Mouse (Mus musculus) naive thymus-derived CD4-positive, alpha-beta T cell, adult 2 months (primary cell): ENCODE measurements around the gene Osbpl5.
"Not testable (repeated sequence)": the region's sequence is repeated elsewhere in the genome, so short reads cannot be mapped to it uniquely, and the experiment has no call there.

Experiments used
- DNase-seq: peaks from one replicate; pipeline ENCODE4 v3.0.0-alpha.2; 2011; ENCODE audit warnings: low read depth

The Osbpl5 gene

DNA sequence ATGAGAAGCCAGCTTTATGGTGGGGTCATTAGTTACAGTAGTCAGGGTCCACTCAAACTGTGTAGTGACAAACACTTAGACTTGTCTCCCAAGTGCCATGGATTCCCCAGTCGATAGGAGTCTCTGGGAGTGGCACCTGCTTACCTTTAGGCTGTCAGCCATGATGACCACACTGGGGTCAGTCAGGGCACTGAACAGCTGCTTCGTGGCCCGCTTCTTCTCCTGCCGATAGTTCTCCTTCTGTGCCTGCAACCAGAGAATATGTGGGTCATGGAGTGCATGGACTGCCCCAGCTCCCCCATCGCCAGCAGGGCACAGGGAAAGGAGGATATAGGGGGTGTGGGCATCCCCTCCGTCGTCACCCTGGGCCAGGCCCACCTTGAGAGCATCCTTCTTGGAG is 47.4 kb downstream of the Osbpl5 start:
- DNase-seq, result no peak

DNA sequence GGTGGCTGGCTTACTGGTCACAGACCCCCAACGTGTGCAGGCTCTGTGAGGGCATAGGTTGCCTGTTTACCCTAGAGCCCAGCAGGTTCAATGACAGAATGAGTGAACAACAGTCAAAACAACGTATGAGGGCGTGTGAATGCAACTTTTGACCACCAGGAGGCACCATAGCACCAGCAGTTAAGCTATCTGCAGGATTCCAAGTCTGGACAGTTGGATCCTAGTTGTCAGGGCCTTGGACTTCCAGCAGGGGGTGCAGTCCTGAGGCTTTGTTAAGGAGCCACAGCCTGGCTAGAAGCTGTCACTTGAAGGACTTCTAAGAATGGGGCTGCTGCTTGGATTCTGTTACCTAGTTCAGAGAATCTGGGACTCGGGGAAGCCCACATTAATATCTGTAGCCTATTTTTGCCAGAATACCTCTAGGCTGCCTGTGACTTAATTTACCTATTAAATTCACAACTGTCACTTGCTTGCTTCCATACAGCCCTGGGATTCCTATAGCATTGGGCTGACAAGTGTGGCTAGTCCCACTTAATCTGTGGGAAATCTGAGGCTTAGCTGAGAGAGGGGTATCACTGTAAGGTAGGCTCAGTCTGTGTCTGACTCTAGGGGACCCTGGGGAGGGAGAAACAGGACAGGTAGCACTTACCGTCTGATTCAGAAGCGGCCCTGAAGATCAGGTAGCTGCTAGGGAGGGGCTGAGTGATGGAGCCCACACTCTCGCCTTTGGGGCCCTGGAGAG is 49.9 kb downstream of the Osbpl5 start:
- DNase-seq, result peak; percentile 94

DNA sequence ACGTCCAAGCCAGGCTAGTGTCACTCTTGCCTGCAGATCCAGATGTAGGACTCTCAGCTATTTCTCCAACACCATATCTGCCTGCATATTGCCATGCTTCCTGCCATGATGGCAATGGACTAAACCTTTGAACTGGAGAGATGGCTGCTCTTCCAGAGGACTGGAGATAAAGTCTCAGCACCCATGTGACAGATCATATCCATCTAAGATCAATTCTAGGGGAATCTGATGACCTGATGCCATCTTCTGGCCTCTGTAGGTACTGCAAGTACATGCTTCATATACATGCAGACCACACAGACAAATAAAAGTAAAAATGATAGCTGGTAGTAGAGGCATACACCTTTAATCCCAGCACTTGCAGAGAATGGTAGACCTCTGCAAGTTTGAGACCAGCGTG is 60.6 kb downstream of the Osbpl5 start:
- peak; percentile 83 for DNase-seq

DNA sequence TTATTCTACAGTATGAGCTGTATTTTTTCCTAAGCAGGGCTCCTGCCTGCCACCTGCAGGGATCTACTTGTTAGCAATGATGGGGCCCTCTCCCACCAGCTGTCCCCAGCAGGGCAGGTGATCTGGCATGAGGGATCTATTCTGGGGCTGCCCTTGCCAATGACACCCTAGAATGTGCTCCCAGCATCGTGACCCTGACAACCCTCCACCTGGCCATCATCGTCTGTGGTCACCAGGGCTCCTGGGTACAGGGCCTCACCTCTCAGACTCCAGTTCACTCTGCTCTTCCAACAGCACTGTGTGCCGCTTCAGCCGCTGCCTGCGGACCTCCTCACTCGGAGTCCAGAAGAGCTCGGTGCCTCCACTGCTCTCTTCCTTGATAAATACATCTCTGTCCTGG is 62.2 kb downstream of the Osbpl5 start:
- DNase-seq, result no peak

DNA sequence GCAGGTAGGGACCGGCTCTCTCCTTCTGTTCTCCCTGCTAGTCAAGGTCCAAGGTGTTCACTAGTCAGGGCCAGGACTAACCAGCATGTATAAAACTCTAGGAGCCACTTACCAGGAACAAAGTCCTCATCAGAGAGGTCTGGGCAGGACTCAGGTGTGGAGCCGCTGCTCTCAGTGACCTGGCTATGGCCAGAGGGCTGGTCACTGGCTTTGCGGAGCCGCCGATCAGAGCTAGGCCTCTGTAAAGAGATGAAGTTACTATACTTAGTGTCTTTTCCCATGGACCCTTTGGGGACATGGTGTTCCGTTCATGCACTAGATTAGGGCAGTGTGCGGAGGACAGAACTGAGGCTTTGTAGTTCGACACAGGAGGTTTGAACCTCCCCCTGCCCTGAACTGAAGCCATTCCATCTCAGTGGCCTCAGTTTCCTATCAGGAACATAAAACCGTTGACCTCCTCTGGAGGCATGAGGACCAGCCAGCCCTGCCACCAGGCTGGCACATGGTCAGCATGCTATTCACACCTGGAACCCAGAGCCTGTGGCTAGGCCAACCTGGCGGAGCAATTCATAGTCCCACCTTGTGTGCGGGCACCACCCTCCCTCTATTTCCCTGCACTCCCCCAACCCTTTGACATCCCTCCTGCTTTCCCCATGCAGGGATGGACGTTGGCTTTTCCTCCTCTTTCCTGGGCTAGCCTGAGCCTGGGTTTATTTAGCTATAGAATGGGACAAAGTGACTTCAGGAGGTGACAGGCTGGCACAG is 63.9 kb downstream of the Osbpl5 start:
- DNase-seq, result no peak

DNA sequence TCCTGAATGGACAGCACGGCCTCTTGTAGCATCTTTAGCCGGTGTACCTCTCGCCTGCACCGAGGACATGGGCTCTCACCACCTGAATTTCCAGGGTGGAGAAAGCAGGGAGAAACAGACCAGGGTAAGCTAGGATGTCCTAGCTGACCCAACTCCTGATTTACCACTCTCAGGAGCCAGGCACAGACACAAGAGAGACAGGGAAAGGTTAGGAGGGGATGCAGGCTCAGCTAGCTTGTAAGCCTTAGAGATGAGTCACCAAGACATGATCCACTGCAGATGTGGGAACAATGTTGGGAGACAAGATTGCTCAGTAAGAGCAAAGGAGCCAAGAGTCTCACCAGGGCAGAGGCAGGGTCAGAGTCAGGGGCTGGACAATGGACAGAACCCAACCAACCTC is 64.9 kb downstream of the Osbpl5 start:
- DNase-seq, result no peak

DNA sequence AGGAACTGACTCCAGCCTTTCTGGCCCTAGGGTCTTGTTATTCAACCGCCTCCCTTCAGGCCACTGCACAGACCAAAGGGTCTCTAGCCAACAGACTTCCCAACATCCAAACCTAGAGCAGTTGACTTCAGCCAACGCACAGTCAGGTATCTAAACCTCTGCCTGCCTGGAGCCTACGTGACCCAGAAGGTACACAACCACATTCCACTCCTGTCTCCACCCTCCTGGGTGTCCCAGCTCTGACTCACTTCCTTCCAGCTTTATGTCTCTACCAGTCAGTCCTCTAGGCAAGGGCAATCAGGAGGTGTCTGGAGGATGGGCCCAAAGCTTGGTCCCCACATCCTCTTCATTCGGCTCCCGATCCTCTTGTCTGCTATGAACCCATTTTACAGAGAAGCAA is 65.6 kb downstream of the Osbpl5 start:
- no peak for DNase-seq

DNA sequence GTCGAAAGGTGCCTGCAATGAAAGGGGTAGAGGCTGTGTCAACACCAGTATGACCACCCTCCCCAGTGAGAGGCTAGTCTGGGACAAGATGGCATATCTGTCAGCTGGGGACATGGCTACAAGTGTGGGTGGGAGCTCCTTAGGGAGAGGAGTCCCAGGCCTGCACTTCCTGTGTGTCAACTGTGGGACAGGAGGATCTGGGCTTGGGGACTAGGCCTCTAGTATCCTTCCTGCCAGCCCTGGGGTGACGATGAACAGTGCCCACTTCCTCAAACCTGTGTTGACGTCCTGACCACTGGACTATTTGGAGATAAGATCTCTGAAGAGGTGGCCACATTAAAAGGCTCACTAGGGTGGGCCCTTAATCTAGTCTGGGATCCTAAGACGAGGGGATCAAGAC is 66.8 kb downstream of the Osbpl5 start:
- no peak for DNase-seq

DNA sequence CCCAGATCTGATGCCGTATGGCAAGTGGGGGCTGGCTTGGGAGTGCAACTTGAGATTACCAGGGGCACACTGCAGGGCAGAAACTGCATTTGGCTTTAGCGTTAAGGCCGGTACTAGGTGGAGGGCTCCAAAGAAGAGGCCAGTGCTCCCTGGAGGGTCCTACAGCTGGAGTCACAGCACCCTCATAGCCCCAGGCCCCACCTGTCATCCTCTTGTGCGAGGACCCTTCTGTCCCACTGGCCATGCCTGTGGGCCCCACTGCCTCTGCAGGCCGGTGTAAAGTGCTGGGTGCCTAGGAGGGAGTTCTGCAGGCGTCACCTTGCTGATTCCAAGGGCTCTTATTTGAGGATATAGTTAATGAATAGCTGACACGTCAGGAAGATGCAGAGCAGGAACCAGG is 67.3 kb downstream of the Osbpl5 start:
- no peak for DNase-seq

DNA sequence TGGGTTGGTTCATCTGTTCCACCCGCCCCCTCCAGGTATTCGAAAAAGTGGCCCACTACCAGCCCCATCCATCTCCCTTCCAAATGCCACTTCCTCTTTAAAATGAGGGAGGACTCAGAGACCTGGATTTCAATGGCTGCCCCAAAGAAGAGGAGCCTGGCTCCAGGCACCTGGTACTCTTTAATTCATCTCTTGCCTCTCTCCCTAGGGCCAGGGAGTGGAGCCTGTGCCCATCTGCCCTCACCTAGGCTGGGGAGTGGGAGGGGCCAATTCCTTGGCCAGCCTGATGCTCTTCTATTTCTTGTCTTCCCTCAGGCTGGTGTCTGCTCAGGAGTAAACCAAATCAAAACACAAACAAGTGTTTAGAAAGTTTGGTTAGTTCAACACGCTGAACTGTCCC is 70.1 kb downstream of the Osbpl5 start:
- not testable (repeated sequence) for DNase-seq

DNA sequence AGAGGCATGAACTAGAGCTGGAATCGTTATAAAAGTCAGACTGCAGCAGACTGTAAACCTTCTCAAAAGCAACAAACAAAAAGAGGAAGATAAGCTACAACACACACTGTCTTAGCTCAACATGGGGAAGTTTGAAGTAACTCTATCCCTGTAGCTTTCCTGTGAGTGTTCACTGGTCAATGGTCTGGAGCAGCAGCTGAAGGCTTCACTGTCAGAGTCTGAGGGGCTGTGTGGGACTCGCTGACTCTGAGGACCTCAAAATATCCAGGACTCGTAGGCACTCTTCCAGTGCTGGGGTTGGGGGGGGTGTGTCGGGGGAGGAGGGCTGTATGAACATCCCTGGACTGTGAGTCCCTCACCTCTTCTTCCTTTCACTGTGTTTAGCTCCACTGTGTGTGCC is 70.6 kb downstream of the Osbpl5 start:
- DNase-seq, result not testable (repeated sequence)

DNA sequence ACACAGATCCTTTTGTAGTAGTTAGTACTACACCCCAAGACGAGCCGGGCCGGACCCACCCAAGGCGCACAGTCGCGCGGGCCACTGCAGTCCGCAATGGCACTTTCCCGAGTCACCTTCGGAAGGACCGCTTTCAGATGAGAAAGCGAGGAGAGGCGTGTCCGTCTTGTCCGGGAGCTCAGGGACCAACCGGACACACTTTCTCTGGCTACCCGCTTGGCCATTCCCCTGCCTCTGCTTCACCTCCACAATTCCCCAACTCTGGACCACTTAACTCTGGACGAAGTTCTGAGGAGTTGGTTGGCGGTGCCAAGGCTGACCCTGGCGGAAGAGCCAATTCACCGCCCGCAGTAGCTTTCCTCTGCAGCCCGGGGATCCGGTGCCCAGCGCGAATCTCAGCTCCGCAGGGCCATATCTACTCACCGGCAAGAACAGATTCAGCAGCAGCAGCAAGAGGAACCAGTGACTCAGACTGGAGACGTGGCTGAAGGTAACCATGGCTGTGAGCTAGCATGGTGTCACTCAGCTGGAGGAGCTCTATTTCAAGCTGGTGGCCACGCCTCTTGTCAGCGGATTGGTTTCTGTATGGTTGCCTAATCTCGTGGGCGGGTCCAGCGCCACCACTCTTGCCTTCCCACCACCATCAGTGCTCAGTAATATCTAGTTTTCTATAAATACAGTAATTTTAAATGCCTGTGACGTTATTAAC is 71.3 kb downstream of the Osbpl5 start, which contains the start of gene Tnfrsf23:
TSS of gene Tnfrsf23 (minus strand) at position 514 of the 709 bp plus-strand sequence.
- DNase-seq, result peak; percentile 86

DNA sequence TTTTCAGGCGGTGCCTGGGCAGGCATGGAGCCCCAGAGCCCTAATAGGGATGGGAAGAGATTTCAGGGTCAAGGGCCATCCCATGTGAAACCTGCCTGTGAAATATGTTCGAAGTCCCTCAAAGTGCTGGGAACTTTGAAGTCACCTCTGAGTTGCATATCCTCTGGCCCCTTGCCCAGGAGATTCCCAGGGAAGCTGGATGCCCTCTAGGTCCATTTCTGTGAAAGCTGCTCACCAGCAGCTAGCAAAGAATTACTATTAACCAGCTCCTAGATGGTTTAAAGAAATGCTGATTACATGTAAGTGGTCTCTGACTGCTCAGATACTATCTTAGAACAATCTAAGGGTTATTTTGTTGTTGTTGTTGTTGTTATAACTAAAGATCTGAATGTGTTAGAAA is 72.2 kb downstream of the Osbpl5 start:
- DNase-seq, result not testable (repeated sequence)

DNA sequence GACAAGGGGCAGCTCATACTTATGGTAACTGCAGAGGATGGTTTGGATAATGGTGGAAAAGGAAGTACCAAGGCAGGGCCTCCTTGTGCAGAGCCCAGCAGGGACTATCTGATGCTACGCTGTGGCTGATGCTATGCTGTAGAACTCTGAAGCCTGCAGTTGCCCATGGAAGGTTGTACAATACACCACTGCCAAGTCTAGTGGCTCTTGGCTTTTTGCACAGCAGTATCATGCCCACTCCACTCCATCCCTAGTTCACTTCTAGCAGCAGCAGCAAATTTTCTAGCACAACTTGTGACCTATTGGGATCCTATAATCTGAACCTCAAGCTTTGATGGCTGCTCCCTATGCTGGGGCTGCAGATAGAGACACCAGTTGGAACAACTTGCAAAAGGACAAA is 75.2 kb downstream of the Osbpl5 start:
- no peak for DNase-seq

DNA sequence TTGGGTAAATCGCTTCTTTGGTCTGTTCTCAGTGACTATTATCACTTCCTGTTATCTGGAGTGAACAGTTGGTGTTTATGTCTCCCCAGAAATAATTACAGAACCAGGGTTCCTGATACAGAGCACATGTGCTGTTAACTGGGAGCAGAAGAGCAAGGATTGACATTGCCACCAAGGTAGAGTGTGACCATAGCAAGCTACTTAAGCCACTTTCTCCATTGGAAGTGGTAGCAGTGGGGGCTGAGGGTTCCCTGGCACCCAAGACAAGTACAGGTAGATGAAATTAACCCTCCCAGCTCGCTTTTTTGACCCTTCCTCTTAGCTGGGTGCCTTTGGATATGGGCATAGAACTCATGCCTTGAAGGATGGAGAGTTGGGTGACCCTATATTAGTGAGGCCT is 75.9 kb downstream of the Osbpl5 start:
- DNase-seq, result not testable (repeated sequence)

DNA sequence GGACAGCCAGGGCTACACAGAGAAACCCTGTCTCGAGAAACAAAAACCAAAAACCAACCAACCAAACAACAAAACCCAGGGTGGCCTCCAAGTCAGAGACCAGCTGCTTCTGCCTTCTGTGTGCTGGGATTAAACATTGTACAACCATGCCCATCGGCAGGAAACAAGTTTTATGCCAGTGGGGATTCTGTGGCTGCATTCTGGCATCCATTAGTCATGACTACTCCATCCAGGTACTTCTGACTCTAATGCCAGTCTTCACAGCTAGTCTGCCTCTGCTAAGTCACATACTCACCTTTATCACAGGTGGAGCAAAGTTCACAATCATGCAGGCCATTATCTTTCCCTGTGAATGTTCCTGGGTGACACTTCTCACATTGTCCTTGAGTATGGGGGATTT is 77.1 kb downstream of the Osbpl5 start:
- DNase-seq, result not testable (repeated sequence)

DNA sequence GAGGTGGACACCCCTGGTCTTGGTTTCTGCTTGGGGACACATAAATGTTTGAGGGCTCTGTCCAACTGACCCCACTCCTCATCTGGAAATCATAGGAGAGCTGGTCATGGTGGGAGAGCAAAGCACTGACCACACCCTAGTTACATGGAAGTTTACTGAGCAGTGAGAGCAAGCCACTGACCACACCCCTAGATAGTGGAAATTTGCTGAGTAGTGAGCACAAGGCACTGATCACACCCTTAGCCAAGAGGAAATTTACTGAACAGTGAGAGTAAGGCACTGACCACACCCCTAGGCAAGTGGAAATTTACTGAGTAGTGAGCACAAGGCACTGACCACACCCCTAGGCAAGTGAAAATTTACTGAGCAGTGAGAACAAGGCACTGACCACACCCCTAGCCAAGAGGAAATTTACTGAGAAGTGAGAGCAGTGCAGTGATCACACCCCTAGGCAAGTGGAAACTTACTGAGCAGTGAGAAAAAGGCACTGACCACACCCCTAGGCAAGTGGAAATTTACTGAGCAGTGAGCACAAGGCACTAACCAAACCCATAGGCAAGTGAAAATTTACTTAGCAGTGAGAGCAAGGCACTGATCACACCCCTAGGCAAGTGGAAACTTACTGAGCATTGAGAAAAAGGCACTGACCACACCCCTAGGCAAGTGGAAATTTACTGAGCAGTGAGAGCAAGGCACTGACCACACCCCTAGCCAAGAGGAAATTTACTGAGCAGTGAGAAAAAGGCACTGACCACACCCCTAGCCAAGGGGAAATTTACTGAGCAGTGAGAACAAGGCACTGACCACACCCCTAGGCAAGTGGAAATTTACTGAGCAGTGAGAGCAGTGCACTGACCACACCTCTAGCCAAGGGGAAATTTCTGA is 90.1 kb downstream of the Osbpl5 start:
- DNase-seq, result peak; percentile 24

DNA sequence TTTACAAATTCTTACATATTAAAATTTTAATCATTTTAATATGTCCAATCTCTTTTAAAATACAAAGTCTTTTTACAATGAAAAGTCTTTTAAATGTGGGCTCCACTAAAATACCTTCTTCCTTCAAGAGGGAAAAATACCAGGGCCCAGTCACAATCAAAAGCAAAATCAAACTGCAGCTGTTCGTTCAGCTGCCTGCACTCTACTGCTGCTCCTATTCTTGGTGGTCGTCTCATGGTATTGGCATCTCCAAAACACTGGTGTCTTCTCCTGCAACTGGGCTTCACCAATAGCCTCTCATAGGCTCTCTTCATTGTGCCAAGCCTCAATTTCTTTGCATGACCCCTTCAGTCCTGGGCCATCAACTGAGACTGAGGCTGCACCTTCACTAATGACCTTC is 93.3 kb downstream of the Osbpl5 start:
- no peak for DNase-seq

DNA sequence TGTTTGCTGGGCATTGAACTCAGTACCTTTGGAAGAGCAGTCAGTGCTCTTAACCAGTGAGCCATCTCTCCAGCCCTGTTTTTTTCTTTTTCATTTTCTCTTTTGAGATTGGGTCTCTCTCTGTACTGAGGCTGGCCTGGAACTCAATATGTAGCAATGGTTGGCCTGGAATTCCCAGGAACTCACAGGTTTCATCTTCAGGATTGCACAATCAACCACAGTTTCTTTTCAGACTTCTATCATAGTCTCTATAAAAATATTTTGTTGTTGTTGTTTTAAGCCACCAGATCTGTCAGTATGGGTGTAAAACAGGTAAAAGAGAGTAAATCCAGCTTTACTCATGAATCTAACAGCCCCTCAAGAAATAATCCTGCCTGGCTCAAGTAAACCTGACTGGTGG is 96.0 kb downstream of the Osbpl5 start:
- no peak for DNase-seq

DNA sequence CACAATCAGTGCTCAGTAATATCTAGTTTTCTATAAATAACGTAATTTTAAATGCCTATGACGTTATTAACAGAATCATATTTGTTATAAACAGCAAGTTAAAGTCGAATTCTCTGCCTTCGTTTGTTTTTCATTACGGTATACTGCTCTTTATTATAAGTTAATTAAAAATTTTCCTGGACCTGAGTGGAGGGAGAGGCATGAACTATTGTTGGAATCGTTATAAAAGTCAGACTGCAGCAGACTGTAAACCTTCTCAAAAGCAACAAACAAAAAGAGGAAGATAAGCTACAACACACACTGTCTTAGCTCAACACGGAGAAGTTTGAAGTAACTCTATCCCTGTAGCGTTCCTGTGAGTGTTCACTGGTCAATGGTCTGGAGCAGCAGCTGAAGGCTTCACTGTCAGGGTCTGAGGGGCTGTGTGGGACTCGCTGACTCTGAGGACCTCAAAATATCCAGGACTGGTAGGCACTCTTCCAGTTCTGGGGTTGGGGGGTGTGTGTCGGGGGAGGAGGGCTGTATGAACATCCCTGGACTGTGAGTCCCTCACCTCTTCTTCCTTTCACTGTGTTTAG is 106.9 kb downstream of the Osbpl5 start:
- not testable (repeated sequence) for DNase-seq

DNA sequence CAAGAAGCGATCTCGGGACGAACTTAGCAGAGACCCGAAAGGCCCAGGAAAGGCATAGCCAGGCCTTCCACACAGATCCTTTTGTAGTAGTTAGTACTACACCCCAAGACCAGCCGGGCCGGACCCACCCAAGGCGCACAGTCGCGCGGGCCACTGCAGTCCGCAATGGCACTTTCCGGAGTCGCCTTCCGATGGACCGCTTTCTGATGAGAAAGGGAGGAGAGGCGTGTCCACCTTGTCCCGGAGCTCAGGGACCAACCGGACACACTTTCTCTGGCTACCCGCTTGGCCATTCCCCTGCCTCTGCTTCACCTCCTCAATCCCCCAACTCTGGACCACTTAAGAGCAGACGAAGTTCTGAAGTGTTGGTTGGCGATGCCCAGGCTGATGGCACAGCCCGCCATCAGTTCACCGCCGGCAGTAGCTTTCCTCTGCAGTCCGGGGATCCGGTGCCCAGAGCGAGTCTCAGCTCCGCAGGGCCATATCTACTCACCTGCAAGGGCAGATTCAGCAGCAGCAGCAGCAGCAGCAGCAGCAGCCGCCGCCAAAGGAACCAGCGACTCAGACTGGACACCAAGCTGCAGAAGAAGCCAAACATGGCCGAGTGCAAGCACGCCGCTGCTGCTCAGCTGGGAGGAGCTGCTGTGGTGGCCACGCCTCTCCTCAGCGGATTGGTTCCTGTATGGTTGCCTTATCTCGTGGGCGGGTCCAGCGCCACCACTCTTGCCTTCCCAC is 107.6 kb downstream of the Osbpl5 start, which contains the start of gene Tnfrsf22:
TSS of gene Tnfrsf22 (minus strand) at position 628 of the 735 bp plus-strand sequence.
- DNase-seq, result peak; percentile 91
